Mouse (Mus musculus) testis, adult 2 months (tissue): ENCODE data around the gene Cox10. TPM values are rescaled to one million over a fixed set of nuclear protein-coding genes. Genes with fewer than 3 reads are reported as not detected.

Experiments
- H3K27ac ChIP-seq: fragments of 200-500 bp; 2 replicates; pipeline ENCODE4 v1.5.1; 2012; ENCODE audit warnings: low read depth, low read length; ENCODE audit not compliant: control insufficient read depth, insufficient read depth
- H3K27me3 ChIP-seq: fragments of 200-500 bp; 2 replicates; pipeline ENCODE4 v1.6.1; 2012; ENCODE audit warnings: mild to moderate bottlenecking, low read length, moderate library complexity; ENCODE audit not compliant: control insufficient read depth, insufficient read depth
- H3K36me3 ChIP-seq: fragments of 200-500 bp; 2 replicates; pipeline ENCODE4 v1.6.1; 2012; ENCODE audit warnings: mild to moderate bottlenecking, low read length; ENCODE audit not compliant: control insufficient read depth, insufficient read depth
- H3K4me1 ChIP-seq: fragments of 200-500 bp; 2 replicates; pipeline ENCODE4 v1.6.1; 2012; ENCODE audit warnings: low read length; ENCODE audit not compliant: control insufficient read depth, insufficient read depth
- H3K4me3 ChIP-seq: fragments of 200-500 bp; 2 replicates; pipeline ENCODE4 v1.5.1; 2012; ENCODE audit warnings: low read depth, mild to moderate bottlenecking, low read length, moderate library complexity, mixed read lengths; ENCODE audit not compliant: control insufficient read depth
- CTCF ChIP-seq: fragments of 200-500 bp; IDR thresholded peaks from 2 replicates; pipeline ENCODE4 v1.5.1; 2012; ENCODE audit warnings: low read depth, mild to moderate bottlenecking, inconsistent platforms, low read length, moderate library complexity; ENCODE audit not compliant: control insufficient read depth, insufficient read depth, insufficient replicate concordance
- POLR2A ChIP-seq: fragments of 200-500 bp; IDR thresholded peaks from 2 replicates; pipeline ENCODE4 v1.6.1; 2012; ENCODE audit warnings: low read depth, mild to moderate bottlenecking, inconsistent platforms, low read length, moderate library complexity; ENCODE audit not compliant: control insufficient read depth
- polyA plus RNA-seq: library from polyadenylated mRNA; depleted of rRNA; stranded (reverse); fragments of >200 nt; gene quantifications from 2 replicates; pipeline ENCODE4 v1.2.3, GENCODE M21; 2012

The Cox10 gene
- polyA plus RNA-seq, 1 experiment = 11.9 TPM

- Histone ChIP-seq H3K27ac (no peak overlapping the region), H3K4me3 (no peak overlapping the region), H3K4me1 (no peaks in the 10 kb centered on the region), H3K36me3 (no peaks in the 10 kb centered on the region), H3K27me3 (no peaks in the 10 kb centered on the region)
- TF ChIP-seq POLR2A (no peak), CTCF (no peak)
These were observed 61.1 kb downstream of the Cox10 start for GRCm38 (mm10) chr11:64018165-64018564.

- no peaks in the 10 kb centered on the region for H3K36me3 ChIP-seq
- H3K27ac ChIP-seq = no peak overlapping the region
- no peaks in the 10 kb centered on the region for H3K27me3 ChIP-seq
- no peak overlapping the region for H3K4me3 ChIP-seq
- no peak for TF ChIP-seq POLR2A
- no peak for TF ChIP-seq CTCF
- H3K4me1 ChIP-seq = no peaks in the 10 kb centered on the region
These were observed 64.0 kb downstream of the Cox10 start for GRCm38 (mm10) chr11:64015309-64015708.

- no peak for TF ChIP-seq POLR2A
- no peak; the same call in 1 of the 2 replicates for TF ChIP-seq CTCF
- H3K4me3 ChIP-seq = no peak overlapping the region
- no peaks in the 10 kb centered on the region for H3K27me3 ChIP-seq
- H3K4me1 ChIP-seq = no peaks in the 10 kb centered on the region
- no peak overlapping the region for H3K27ac ChIP-seq
- H3K36me3 ChIP-seq = no peaks in the 10 kb centered on the region
These were observed 68.4 kb downstream of the Cox10 start for GRCm38 (mm10) chr11:64010724-64011496.

- no peaks in the 10 kb centered on the region for H3K36me3 ChIP-seq
- H3K27me3 ChIP-seq = no peaks in the 10 kb centered on the region
- H3K27ac ChIP-seq = no peak overlapping the region
- H3K4me3 ChIP-seq = no peak overlapping the region
- TF ChIP-seq POLR2A = no peak
- TF ChIP-seq CTCF = no peak
- H3K4me1 ChIP-seq = peaks cover 2% of the 10 kb centered on the region; the same call in 1 of the 2 replicates
These were observed 75.1 kb downstream of the Cox10 start for GRCm38 (mm10) chr11:64004152-64004551.

GRCm38 (mm10) chr11:64003484-64003883, 75.8 kb downstream of the Cox10 start:
- Histone ChIP-seq H3K27me3 (no peaks in the 10 kb centered on the region), H3K4me1 (peaks cover 2% of the 10 kb centered on the region; the same call in 1 of the 2 replicates), H3K27ac (no peak overlapping the region), H3K4me3 (no peak overlapping the region), H3K36me3 (no peaks in the 10 kb centered on the region)
- TF ChIP-seq POLR2A (no peak), CTCF (no peak)

GRCm38 (mm10) chr11:64002629-64003028, 76.6 kb downstream of the Cox10 start:
- no peak overlapping the region for H3K4me3 ChIP-seq
- TF ChIP-seq POLR2A (no peak), CTCF (no peak)
- peaks cover 2% of the 10 kb centered on the region; the same call in 1 of the 2 replicates for H3K4me1 ChIP-seq
- no peaks in the 10 kb centered on the region for H3K36me3 ChIP-seq
- no peak overlapping the region for H3K27ac ChIP-seq
- no peaks in the 10 kb centered on the region for H3K27me3 ChIP-seq

- TF ChIP-seq POLR2A (no peak), CTCF (no peak)
- Histone ChIP-seq H3K27me3 (no peaks in the 10 kb centered on the region), H3K36me3 (no peaks in the 10 kb centered on the region), H3K27ac (no peak overlapping the region), H3K4me3 (no peak overlapping the region), H3K4me1 (peaks cover 2% of the 10 kb centered on the region; the same call in 1 of the 2 replicates)
These were observed 78.2 kb downstream of the Cox10 start for GRCm38 (mm10) chr11:64001111-64001510.
